Comparison of ENCODE assay signal across 9 mouse cellular contexts in the genomic region with DNA sequence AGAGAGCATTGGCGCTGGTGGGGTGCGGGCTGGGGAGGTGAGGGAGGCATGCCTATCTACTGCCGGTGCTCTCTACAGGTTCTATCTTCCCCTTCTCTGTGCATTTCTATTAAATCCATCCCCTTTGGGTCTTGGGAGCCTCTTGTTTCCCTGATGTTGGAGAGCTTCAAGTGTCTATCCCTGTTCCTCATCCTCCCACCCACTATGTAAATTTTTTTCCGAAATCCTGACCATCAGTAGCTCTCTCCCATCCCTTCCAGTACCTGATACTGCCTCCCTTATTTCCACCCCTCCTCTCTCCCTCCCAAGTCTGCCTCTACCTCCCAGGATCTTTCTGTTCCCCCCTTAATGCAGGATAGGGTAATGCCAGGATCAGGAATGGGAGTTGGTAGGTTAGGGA. TPM values are rescaled to one million over a fixed set of nuclear protein-coding genes. Genes with fewer than 3 reads are reported as not detected.
DNase-seq lines count a peak whose midpoint lies in the region; ATAC-seq and TF ChIP-seq lines count a peak whose summit lies in the region.
"Not testable (repeated sequence)": the region's sequence is repeated elsewhere in the genome, so short reads cannot be mapped to it uniquely, and the experiment has no call there.
"Had no signal": no experiment of that assay in that cellular context is flagged by ENCODE, and none has a peak within 500 bp of the region (broad histone marks: within the 10 kb centered on the region; RNA-seq: fewer than 3 reads in every experiment).

No protein-coding gene starts in this region.

- H3K4me1 ChIP-seq in forebrain, embryonic 12.5 days; heart, embryonic 15.5 days (replicated peaks); intestine, embryonic 14.5 days (replicated peaks; ENCODE audit: control insufficient read depth, insufficient read depth, low read length); limb, embryonic 12.5 days (replicated peaks); liver, postnatal 0 days (ENCODE audit: insufficient read depth); midbrain, embryonic 16.5 days (ENCODE audit: control insufficient read depth, insufficient read depth, low read length); stomach, embryonic 16.5 days (ENCODE audit: control insufficient read depth, insufficient read depth, low read length): not testable (repeated sequence)

- not testable (repeated sequence) for TF ChIP-seq EP300 in liver, postnatal 0 days (IDR thresholded peaks at IDR 0.05; ENCODE audit: low read depth)

- not testable (repeated sequence) for H3K27me3 ChIP-seq in forebrain, embryonic 12.5 days; heart, embryonic 15.5 days; intestine, embryonic 14.5 days (replicated peaks; ENCODE audit: control insufficient read depth, insufficient read depth, low read length); limb, embryonic 12.5 days; liver, postnatal 0 days (ENCODE audit: insufficient read depth, low read length); midbrain, embryonic 16.5 days (ENCODE audit: control insufficient read depth, insufficient read depth, low read depth, low read length); stomach, embryonic 16.5 days (ENCODE audit: control insufficient read depth, insufficient read depth, low read length)

- not testable (repeated sequence) for H3K27ac ChIP-seq in forebrain, embryonic 12.5 days; heart, embryonic 15.5 days; intestine, embryonic 14.5 days (ENCODE audit: low read depth); limb, embryonic 12.5 days; liver, postnatal 0 days (ENCODE audit: low read depth); midbrain, embryonic 16.5 days (ENCODE audit: low read length); stomach, embryonic 16.5 days (ENCODE audit: low read length)

- TF ChIP-seq CTCF in liver, postnatal 0 days (IDR thresholded peaks at IDR 0.05; ENCODE audit: low read depth): not testable (repeated sequence)

- not testable (repeated sequence) for H3K4me3 ChIP-seq in forebrain, embryonic 12.5 days (replicated peaks); heart, embryonic 15.5 days; intestine, embryonic 14.5 days (ENCODE audit: low read depth, low read length); limb, embryonic 12.5 days (replicated peaks); liver, postnatal 0 days (ENCODE audit: low read depth, low read length); midbrain, embryonic 16.5 days (ENCODE audit: low read depth, low read length); stomach, embryonic 16.5 days (replicated peaks; ENCODE audit: low read length)

- H3K36me3 ChIP-seq in forebrain, embryonic 12.5 days (replicated peaks); heart, embryonic 15.5 days; intestine, embryonic 14.5 days (ENCODE audit: control insufficient read depth, insufficient read depth, low read length); limb, embryonic 12.5 days; liver, postnatal 0 days (replicated peaks; ENCODE audit: insufficient read depth, low read length); midbrain, embryonic 16.5 days (ENCODE audit: control insufficient read depth, insufficient read depth, low read length); stomach, embryonic 16.5 days (ENCODE audit: control insufficient read depth, insufficient read depth, low read length): not testable (repeated sequence)

- ATAC-seq in cerebellum, adult (ENCODE audit: insufficient number of reproducible peaks, low FRiP score, low TSS enrichment): peak; percentile 89
- peak; percentile 90 for ATAC-seq in forebrain, embryonic 12.5 days (ENCODE audit: low FRiP score)
- peak; percentile 91 for ATAC-seq in heart, embryonic 15.5 days (replicated peaks; ENCODE audit: insufficient number of reproducible peaks, insufficient read depth, low FRiP score, low read depth)
- ATAC-seq in intestine, embryonic 14.5 days (replicated peaks; ENCODE audit: low FRiP score, low TSS enrichment, low read depth): peak; percentile 89
- peak; percentile 95 for ATAC-seq in limb, embryonic 12.5 days (ENCODE audit: insufficient number of reproducible peaks, insufficient read depth, low FRiP score, low TSS enrichment, low read depth)
- ATAC-seq in liver, postnatal 0 days: peak; percentile 58; the same call in 1 of the 2 replicates
- peak; percentile 86 for ATAC-seq in midbrain, embryonic 16.5 days
- ATAC-seq in stomach, embryonic 16.5 days (ENCODE audit: insufficient read depth, low FRiP score): peak; percentile 93

- not testable (repeated sequence) for H3K9ac ChIP-seq in forebrain, embryonic 12.5 days; heart, embryonic 15.5 days; intestine, embryonic 14.5 days (ENCODE audit: low read length); limb, embryonic 12.5 days (replicated peaks); liver, postnatal 0 days (replicated peaks); midbrain, embryonic 16.5 days (ENCODE audit: low read depth, low read length); stomach, embryonic 16.5 days (ENCODE audit: low read length)

- WGBS in forebrain, embryonic 12.5 days: 82% methylated on average over 4 of the region's 4 CpGs
- 73% methylated on average over 4 of the region's 4 CpGs for WGBS in heart, embryonic 15.5 days
- 82% methylated on average over 4 of the region's 4 CpGs for WGBS in intestine, embryonic 14.5 days
- WGBS in limb, embryonic 12.5 days: 83% methylated on average over 4 of the region's 4 CpGs
- WGBS in liver, postnatal 0 days (ENCODE audit: insufficient replicate concordance): 77% methylated on average over 4 of the region's 4 CpGs
- 80% methylated on average over 4 of the region's 4 CpGs for WGBS in midbrain, embryonic 16.5 days
- 75% methylated on average over 4 of the region's 4 CpGs for WGBS in stomach, embryonic 16.5 days

- peaks cover 25% of the 10 kb centered on the region for H3K9me3 ChIP-seq in forebrain, embryonic 12.5 days
- not testable (repeated sequence) for H3K9me3 ChIP-seq in heart, embryonic 15.5 days (replicated peaks); intestine, embryonic 14.5 days (ENCODE audit: control insufficient read depth, low read length); liver, postnatal 0 days (ENCODE audit: low read length); midbrain, embryonic 16.5 days (replicated peaks; ENCODE audit: control insufficient read depth, low read length, poor library complexity, severe bottlenecking); stomach, embryonic 16.5 days (replicated peaks; ENCODE audit: control insufficient read depth, low read length)
- peaks cover 32% of the 10 kb centered on the region for H3K9me3 ChIP-seq in limb, embryonic 12.5 days

- peak; percentile 50 for DNase-seq in intestine, embryonic 14.5 days (ENCODE audit: low spot score)
- DNase-seq in liver, postnatal 0 days: peak; percentile 18

- not testable (repeated sequence) for H3K4me2 ChIP-seq in forebrain, embryonic 12.5 days; heart, embryonic 15.5 days; intestine, embryonic 14.5 days (ENCODE audit: low read length); limb, embryonic 12.5 days; liver, postnatal 0 days (ENCODE audit: low read depth, low read length); midbrain, embryonic 16.5 days (ENCODE audit: low read length); stomach, embryonic 16.5 days (ENCODE audit: low read depth, low read length)

RNA-seq across cellular contexts. Expression of a gene that starts 7.2 kb away (rescaled TPM):
- polyA plus RNA-seq in forebrain, embryonic 12.5 days (2016; fragmentation: Nextera tagmentation; extraction: Ambion mirVana): not detected in 2 replicates
- 0.19 TPM in 1 of 2 replicates, not detected in the other for polyA plus RNA-seq in heart, embryonic 15.5 days (2015; fragmentation: Nextera tagmentation; extraction: Ambion mirVana)
- not detected in 2 replicates for polyA plus RNA-seq in intestine, embryonic 14.5 days (2014; fragmentation: Nextera tagmentation; extraction: Ambion mirVana)
- not detected in 2 replicates for polyA plus RNA-seq in limb, embryonic 12.5 days (2016; fragmentation: Nextera tagmentation; extraction: Ambion mirVana)
- not detected in 2 replicates for polyA plus RNA-seq in liver, postnatal 0 days (2015; fragmentation: Nextera tagmentation; extraction: Ambion mirVana)
- polyA plus RNA-seq in midbrain, embryonic 16.5 days (2015; fragmentation: Nextera tagmentation; extraction: Ambion mirVana): not detected in 2 replicates
- polyA plus RNA-seq in stomach, embryonic 16.5 days (2015; fragmentation: Nextera tagmentation; extraction: Ambion mirVana): not detected in 2 replicates
- polyA plus RNA-seq: C2C12 had no signal
